Mouse (Mus musculus): Measurements from ENCODE around the gene Hmgcr.

DNA sequence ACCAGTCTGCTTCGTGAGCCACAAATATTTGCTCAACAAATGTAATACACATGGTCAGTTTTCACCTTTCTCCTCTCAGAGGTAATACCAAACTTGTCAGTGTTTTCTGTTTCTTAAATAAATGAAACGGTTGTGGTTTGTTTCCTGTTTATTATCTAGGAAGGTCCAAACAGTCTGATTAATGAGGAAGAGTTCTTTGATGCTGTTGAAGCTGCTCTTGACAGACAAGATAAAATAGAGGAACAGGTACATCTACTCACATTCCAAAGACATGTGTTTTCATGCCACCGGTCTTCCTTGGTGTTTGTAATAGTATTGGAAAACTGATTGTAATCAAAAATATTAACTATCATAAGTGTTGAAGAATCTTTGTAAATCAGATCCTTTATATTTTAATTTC, 56.1 kb downstream of the Hmgcr start:
- TF ChIP-seq TCF12 (IDR thresholded peaks at IDR 0.05; ENCODE audit: insufficient read depth, poor library complexity, severe bottlenecking) (no peak), POLR2AphosphoS2 (IDR thresholded peaks at IDR 0.05; ENCODE audit: insufficient read length, low read depth) (no peak), MYOG (IDR thresholded peaks at IDR 0.05; ENCODE audit: control insufficient read depth in 1 of 3, insufficient read depth in 1 of 3, insufficient read length in 2 of 3, low read depth in 2 of 3) (no peak), MAX (IDR thresholded peaks at IDR 0.05; ENCODE audit: low read depth) (no peak), USF1 (IDR thresholded peaks at IDR 0.05; ENCODE audit: low read depth) (no peak), POLR2A (IDR thresholded peaks at IDR 0.05; ENCODE audit: insufficient read length, low read depth) (no peak), MYOD1 (IDR thresholded peaks at IDR 0.05; ENCODE audit: control insufficient read depth in 1 of 3, insufficient read length in 2 of 3, low read depth in 2 of 3) (no peak), SRF (IDR thresholded peaks at IDR 0.05; ENCODE audit: control insufficient read depth, insufficient read length, low read depth) (no peak), REST (IDR thresholded peaks at IDR 0.05; ENCODE audit: insufficient read depth, insufficient read length) (no peak)

Data from myocyte (in vitro differentiated cells).